Mouse (Mus musculus) megakaryocyte, embryonic 14.5 days (primary cell): ENCODE results near the gene Ifnlr1. TPM values are rescaled to one million over a fixed set of nuclear protein-coding genes. Genes with fewer than 3 reads are reported as not detected.
"Not testable (repeated sequence)": the region's sequence is repeated elsewhere in the genome, so short reads cannot be mapped to it uniquely, and the experiment has no call there.

Experiments used
- H3K27me3 ChIP-seq: replicated peaks from 2 replicates; pipeline ENCODE3; 2012; ENCODE audit warnings: inconsistent platforms
- H3K36me3 ChIP-seq: replicated peaks from 2 replicates; pipeline ENCODE3; 2012; ENCODE audit warnings: low read length, inconsistent platforms, mixed read lengths
- H3K4me1 ChIP-seq: 2 replicates; pipeline ENCODE4 v1.6.1; 2012; ENCODE audit warnings: inconsistent platforms
- H3K4me3 ChIP-seq: replicated peaks from 2 replicates; pipeline ENCODE3; 2012; ENCODE audit warnings: moderate library complexity, mild to moderate bottlenecking, inconsistent platforms
- H3K9me3 ChIP-seq: 2 replicates; pipeline ENCODE4 v1.6.1; 2012; ENCODE audit warnings: inconsistent platforms
- FLI1 ChIP-seq: IDR thresholded peaks from 2 replicates; pipeline ENCODE4 v1.6.1; 2012; ENCODE audit warnings: low read length, inconsistent platforms, mixed read lengths
- GATA1 ChIP-seq: IDR thresholded peaks from 3 replicates; pipeline ENCODE4 v1.6.1; 2012; ENCODE audit warnings: mixed read lengths, low read length, inconsistent platforms, borderline replicate concordance
- polyA plus RNA-seq: library from polyadenylated mRNA; stranded (reverse); fragments of >175 nt; gene quantifications from 2 replicates; pipeline ENCODE4 v1.2.3, GENCODE M21; 2012; ENCODE audit warnings: low replicate concordance; ENCODE audit not compliant: insufficient read depth

Ifnlr1 gene
- polyA plus RNA-seq = not detected in 2 replicates

DNA sequence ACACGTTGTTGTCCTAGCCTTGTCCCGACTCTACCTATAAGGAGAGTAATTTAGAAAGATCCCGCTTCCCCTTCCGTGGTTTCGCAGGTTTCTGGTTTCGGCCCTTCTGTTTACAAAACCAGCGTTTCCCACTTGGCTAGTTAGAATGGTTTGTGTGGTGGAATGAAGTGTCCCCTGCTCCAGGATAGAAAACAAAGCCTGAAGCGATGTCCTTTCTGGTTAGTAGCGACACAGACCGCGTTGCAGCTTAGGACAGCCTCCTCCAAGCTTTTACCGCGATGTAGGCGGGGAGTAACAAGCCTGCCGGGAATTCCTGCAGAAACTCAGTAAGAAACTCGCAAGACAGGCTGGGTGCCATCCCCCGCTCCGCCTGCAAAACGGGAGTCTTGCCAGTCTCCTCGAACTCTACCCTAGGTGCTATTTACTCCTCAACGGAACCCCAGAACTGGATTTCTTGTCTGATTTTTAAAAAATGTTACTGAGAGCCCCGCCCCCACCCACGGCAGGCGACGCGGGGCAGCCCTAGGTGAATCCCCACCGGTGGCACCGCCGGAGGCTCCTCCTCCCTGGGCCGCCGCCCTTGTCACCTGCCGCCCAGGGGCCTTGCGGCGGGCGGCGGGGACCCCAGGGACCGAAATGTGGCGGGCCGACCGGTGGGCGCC is at the start of gene Ifnlr1:
Gene Ifnlr1 (plus strand): TSS at position 382 of the 662 bp plus-strand sequence.
- Histone ChIP-seq H3K9me3 (peaks cover 3% of the 10 kb centered on the region), H3K4me3 (peak within 1 kb of the TSS; percentile 89), H3K36me3 (no peaks in the 10 kb centered on the region), H3K27me3 (peaks cover 87% of the 10 kb centered on the region), H3K4me1 (peaks cover 16% of the 10 kb centered on the region)
- TF ChIP-seq FLI1 (no peak), GATA1 (no peak)

DNA sequence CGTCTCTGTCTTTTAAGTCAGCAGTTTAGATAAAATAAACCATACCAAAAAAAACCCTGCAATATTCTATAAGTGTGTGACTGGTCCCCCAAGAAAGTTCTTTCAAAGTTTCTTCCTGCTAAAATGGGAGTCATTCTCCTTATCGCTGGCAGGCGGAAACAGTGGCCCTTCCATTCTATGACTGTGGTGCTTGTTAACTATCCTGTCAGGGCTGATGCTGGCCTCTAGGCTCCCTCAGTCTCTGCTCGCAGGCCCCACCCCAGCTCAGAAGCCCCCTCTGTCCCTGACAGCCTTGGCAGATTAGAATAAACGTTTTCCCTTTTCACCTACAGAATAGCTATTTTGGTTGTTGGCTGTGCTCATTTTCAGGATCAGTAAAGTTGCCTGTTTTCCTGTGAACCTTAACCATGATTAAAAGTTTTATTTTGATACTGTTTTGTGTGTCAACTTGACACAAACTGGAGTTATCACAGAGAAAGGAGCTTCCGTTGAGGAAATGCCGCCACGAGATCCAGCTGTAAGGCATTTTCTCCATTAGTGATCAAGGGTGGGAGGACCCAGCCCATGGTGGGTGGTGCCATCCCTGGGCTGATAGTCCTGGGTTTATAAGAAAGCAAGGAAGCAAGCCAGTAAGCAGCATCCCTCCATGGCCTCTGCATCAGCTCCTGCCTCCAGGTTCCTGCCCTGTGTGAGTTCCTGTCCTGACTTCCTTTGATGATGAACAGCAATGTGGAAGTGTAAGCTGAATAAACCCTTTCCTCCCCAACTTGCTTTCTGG is 44.6 kb upstream of the Ifnlr1 start:
- peak overlapping the region; percentile 38 for H3K4me3 ChIP-seq
- H3K9me3 ChIP-seq = peaks cover 13% of the 10 kb centered on the region
- not testable (repeated sequence) for H3K36me3 ChIP-seq
- peaks cover 36% of the 10 kb centered on the region for H3K4me1 ChIP-seq
- peaks cover 11% of the 10 kb centered on the region for H3K27me3 ChIP-seq

DNA sequence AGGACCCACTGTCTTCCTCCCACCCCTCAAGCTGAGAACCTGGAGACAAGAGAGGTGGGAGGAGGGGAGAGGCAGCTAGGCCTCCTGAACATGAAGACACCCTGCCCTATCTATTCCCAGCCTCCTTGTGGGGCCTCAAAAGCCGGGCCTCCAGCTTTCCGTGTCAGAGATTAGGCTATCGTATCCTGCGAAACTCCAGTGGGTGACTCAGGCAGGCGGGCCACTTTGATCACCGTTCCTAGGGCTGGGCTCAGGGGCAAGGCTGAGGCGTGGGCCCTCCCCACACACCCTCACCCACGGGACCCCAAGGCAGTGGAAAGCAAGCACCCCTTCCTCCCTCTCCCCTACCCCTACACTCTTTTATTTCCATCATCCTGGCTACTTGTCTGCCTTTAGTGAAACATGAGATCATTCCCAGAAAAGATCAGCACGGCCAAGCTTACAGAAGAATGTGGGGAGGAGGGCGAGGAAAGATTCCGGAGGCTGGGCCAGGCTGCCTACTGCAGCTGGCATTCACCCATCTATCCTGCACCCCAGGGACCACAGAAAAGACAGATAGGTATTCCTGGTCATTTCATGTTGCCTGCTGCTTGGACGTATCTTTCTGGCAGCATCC is 41.0 kb upstream of the Ifnlr1 start:
- H3K36me3 ChIP-seq = peaks cover 2% of the 10 kb centered on the region
- TF ChIP-seq FLI1 (no peak), GATA1 (no peak)
- peaks cover 35% of the 10 kb centered on the region for H3K4me1 ChIP-seq

DNA sequence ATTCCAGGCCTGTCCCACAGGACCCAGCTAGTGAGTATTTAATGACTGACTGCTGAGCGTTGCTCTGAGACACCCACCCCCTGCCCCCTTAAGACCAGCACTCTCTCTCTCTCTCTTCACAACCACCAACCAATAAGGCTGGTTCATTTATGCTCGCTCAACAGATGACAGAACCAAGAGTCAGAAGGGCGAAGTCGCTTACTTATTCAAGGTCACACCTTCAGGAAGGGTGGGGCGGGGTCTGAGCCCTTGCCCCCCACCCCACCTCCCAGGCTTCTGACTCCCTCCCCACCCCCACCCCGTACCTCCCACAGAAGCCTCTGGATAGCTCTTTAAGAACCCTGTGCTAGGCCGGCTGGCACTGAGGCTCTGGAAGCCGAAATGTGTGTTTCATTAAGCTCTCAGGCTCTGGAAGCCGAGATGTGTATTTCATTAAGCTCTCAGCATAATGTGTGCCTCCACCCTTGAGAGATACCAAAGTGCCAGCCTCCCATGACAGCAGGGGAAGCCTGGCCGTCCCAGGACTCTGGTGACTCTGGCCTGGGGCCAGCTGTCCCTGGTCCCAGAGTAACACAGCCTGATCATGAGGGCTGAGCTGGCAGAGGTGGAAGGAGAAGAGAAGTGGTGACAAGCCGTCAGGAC is 33.0 kb upstream of the Ifnlr1 start:
- Histone ChIP-seq H3K9me3 (no peaks in the 10 kb centered on the region), H3K4me1 (peaks cover 48% of the 10 kb centered on the region), H3K27me3 (peaks cover 47% of the 10 kb centered on the region), H3K36me3 (no peaks in the 10 kb centered on the region), H3K4me3 (peak overlapping the region; percentile 67)
- TF ChIP-seq GATA1 (no peak), FLI1 (no peak)

More for the DNA sequence above, 41.0 kb upstream of the Ifnlr1 start:
- Histone ChIP-seq H3K4me3 (no peak overlapping the region), H3K27me3 (peaks cover 23% of the 10 kb centered on the region), H3K9me3 (peaks cover 13% of the 10 kb centered on the region)

DNA sequence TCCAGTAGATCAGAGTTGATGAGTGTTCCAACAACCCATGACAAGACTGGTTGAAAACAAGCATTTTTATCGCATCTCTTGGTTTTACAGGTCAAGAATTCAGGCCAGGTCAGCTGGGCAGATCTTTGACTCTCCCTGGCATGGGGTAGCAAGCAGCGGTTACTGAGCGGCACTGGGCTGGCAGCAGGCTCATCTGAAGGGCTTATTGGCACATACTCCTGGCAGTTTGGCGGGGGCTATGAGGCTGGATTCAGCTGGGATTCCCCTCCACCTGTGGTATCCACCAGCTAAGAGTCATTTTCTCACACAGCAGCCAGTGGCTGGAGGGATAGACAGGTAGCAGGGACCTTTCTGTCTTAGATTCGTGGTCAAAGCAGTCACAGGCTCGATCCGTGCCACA is 32.1 kb upstream of the Ifnlr1 start:
- no peak overlapping the region for H3K4me3 ChIP-seq
- no peaks in the 10 kb centered on the region for H3K36me3 ChIP-seq
- peaks cover 51% of the 10 kb centered on the region for H3K4me1 ChIP-seq
- peaks cover 46% of the 10 kb centered on the region for H3K27me3 ChIP-seq
- TF ChIP-seq FLI1 = no peak
- TF ChIP-seq GATA1 = no peak
- no peaks in the 10 kb centered on the region for H3K9me3 ChIP-seq

DNA sequence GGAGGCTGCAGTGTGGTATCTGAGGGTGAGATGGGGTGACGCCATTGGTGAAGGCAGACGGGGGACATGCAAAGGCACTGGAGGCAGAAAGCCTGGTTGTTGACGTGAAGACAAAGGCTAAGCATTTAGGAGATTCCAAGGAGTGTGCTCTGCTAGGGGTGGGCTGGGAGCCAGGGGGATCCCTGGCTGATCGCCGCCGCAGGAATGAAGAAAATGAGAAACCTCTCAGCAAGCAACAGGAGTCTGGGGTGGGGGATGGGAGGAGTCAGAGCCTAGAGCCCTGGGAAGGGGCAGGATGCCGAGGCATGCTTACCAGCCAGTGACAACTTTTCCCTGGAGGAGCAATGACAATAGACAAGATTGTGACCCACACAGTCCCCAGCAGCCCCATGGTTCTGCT is 30.6 kb upstream of the Ifnlr1 start:
- H3K4me3 ChIP-seq = peak overlapping the region; percentile 20
- H3K9me3 ChIP-seq = no peaks in the 10 kb centered on the region
- TF ChIP-seq FLI1 = no peak
- TF ChIP-seq GATA1 = no peak
- H3K4me1 ChIP-seq = peaks cover 48% of the 10 kb centered on the region
- no peaks in the 10 kb centered on the region for H3K36me3 ChIP-seq
- peaks cover 38% of the 10 kb centered on the region for H3K27me3 ChIP-seq

DNA sequence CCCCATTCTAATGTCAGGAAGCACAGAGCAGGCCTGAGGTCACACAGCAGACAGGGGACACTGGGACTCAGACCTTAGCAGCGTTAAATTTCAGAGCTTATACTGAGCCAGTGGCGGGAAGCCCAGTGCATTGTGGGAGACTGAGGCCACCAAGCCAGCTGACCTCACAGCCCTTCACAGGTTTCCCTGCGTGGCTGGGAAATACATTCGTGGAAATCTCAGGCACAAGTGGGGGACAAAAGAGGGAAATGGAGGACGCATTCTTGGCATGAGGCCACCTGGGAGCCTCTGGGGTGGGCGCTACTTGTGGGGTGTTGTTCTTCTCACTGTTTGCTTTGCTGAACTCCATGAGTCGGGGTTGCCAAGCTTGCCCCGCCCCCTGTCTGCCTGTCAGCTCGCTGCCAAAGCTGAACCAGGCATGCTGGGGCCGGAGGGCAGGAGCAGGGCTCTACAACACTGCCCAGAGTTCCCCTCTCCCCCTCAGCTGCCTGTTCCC is 29.9 kb upstream of the Ifnlr1 start:
- H3K9me3 ChIP-seq = no peaks in the 10 kb centered on the region
- H3K36me3 ChIP-seq = no peaks in the 10 kb centered on the region
- H3K4me3 ChIP-seq = no peak overlapping the region
- peaks cover 52% of the 10 kb centered on the region for H3K4me1 ChIP-seq
- peaks cover 38% of the 10 kb centered on the region for H3K27me3 ChIP-seq
- TF ChIP-seq FLI1 (no peak), GATA1 (no peak)

DNA sequence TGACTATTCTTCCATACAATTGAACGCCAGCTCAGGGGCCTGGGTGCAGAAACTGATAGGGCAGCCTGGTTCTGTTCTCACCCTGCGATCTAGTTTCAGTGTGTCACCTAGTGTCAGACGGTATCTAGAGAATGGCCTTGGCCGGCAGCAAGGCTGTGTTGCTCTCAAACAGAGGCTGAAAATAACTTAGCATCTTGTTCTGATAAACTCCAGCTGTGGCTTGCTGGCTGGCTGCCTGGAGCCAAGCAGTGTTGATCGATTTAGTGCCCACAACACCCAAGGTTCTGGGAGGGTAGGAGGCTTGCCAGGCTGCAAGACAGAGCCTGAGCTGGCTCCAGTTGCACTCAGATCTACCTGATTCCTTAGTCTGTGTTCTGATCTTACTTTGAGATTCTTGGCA is 27.6 kb upstream of the Ifnlr1 start:
- Histone ChIP-seq H3K27me3 (peaks cover 36% of the 10 kb centered on the region), H3K4me1 (peaks cover 43% of the 10 kb centered on the region), H3K4me3 (no peak overlapping the region), H3K36me3 (no peaks in the 10 kb centered on the region), H3K9me3 (no peaks in the 10 kb centered on the region)
- TF ChIP-seq GATA1 (no peak), FLI1 (no peak)

DNA sequence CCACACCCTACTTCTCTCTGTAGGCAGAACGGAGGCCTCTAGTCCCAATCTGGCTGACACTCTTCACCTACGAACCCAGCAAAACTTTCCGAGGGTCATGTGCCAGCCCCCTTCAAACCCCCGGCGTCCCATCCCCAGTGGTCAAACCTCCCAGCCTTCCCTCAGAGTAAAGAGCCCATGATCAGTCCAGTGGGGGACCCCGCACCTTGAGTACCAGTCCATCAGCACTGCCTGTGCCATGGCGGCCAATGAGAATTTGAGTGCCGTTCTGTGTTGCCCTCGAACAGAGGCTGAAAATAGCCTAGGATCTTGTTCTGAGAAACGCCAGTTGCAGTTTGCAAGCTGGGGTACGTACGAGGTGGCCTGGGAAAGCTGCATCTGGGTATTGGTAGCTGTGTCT is 27.2 kb upstream of the Ifnlr1 start:
- H3K9me3 ChIP-seq = no peaks in the 10 kb centered on the region
- no peak overlapping the region for H3K4me3 ChIP-seq
- TF ChIP-seq FLI1 (no peak), GATA1 (no peak)
- H3K36me3 ChIP-seq = no peaks in the 10 kb centered on the region
- H3K4me1 ChIP-seq = peaks cover 43% of the 10 kb centered on the region
- peaks cover 32% of the 10 kb centered on the region for H3K27me3 ChIP-seq
